Mouse (Mus musculus): Measurements from ENCODE around the gene Fam222a. TPM values are rescaled to one million over a fixed set of nuclear protein-coding genes. Genes with fewer than 3 reads are reported as not detected.

Gene Fam222a
- polyA plus RNA-seq, 1 experiment from 2014 or later: 6.1 TPM

- peaks cover 18% of the 10 kb centered on the region for H3K36me3 ChIP-seq
- peaks cover 6% of the 10 kb centered on the region; the same call in 1 of the 2 replicates for H3K27me3 ChIP-seq
- no peak for ATAC-seq
- H3K27ac ChIP-seq: 0 out of 2 replicates have a peak overlapping the region, but pooled peaks have one; percentile 25
- H3K4me1 ChIP-seq (replicated peaks): peaks cover 43% of the 10 kb centered on the region
- 65% methylated on average over 6 of the region's 6 CpGs for WGBS
- H3K4me2 ChIP-seq (replicated peaks): no peak overlapping the region
- H3K9me3 ChIP-seq: no peaks in the 10 kb centered on the region
- no peak overlapping the region for H3K9ac ChIP-seq (replicated peaks)
- no peak overlapping the region for H3K4me3 ChIP-seq (replicated peaks)
These were observed 29.8 kb downstream of the Fam222a start for GRCm38 (mm10) chr5:114597652-114598051.

GRCm38 (mm10) chr5:114602012-114602411 lies 34.2 kb downstream of the Fam222a start:
- no peak for ATAC-seq
- H3K4me3 ChIP-seq (replicated peaks): no peak overlapping the region
- no peaks in the 10 kb centered on the region for H3K36me3 ChIP-seq
- H3K4me1 ChIP-seq (replicated peaks): peaks cover 42% of the 10 kb centered on the region
- no peaks in the 10 kb centered on the region for H3K9me3 ChIP-seq
- H3K27me3 ChIP-seq: no peaks in the 10 kb centered on the region
- H3K4me2 ChIP-seq (replicated peaks): no peak overlapping the region
- 84% methylated on average over 8 of the region's 8 CpGs for WGBS
- H3K9ac ChIP-seq (replicated peaks): no peak overlapping the region
- no peak overlapping the region for H3K27ac ChIP-seq

GRCm38 (mm10) chr5:114603975-114604374 lies 36.2 kb downstream of the Fam222a start:
- Histone ChIP-seq H3K36me3 (no peaks in the 10 kb centered on the region), H3K27ac (no peak overlapping the region), H3K9ac (replicated peaks) (0 out of 2 replicates have a peak overlapping the region, but pooled peaks have one; percentile 1), H3K4me1 (replicated peaks) (peaks cover 53% of the 10 kb centered on the region), H3K9me3 (no peaks in the 10 kb centered on the region), H3K4me2 (replicated peaks) (no peak overlapping the region), H3K4me3 (replicated peaks) (no peak overlapping the region), H3K27me3 (no peaks in the 10 kb centered on the region)
- 86% methylated on average over 5 of the region's 5 CpGs for WGBS
- ATAC-seq: no peak

- WGBS: 10% methylated on average over 11 of the region's 11 CpGs
- ATAC-seq: peak; percentile 69
- H3K4me2 ChIP-seq (replicated peaks): no peak overlapping the region
These were observed 37.0 kb downstream of the Fam222a start for GRCm38 (mm10) chr5:114604781-114605290.

GRCm38 (mm10) chr5:114605981-114606380 lies 38.2 kb downstream of the Fam222a start:
- H3K4me1 ChIP-seq (replicated peaks): peaks cover 63% of the 10 kb centered on the region
- ATAC-seq: no peak
- no peak overlapping the region; the same call in 1 of the 2 replicates for H3K9ac ChIP-seq (replicated peaks)
- H3K27me3 ChIP-seq: no peaks in the 10 kb centered on the region
- WGBS: 89% methylated on average over 6 of the region's 6 CpGs
- H3K4me3 ChIP-seq (replicated peaks): no peak overlapping the region
- no peak overlapping the region for H3K4me2 ChIP-seq (replicated peaks)
- peaks cover 4% of the 10 kb centered on the region; the same call in 1 of the 2 replicates for H3K36me3 ChIP-seq
- peak overlapping the region; percentile 47; the same call in 1 of the 2 replicates for H3K27ac ChIP-seq
- H3K9me3 ChIP-seq: no peaks in the 10 kb centered on the region

More at GRCm38 (mm10) chr5:114604781-114605290, 37.0 kb downstream of the Fam222a start:
- Histone ChIP-seq H3K27me3 (no peaks in the 10 kb centered on the region), H3K4me3 (replicated peaks) (no peak overlapping the region), H3K9ac (replicated peaks) (peak overlapping the region; percentile 1; the same call in 1 of the 2 replicates), H3K9me3 (no peaks in the 10 kb centered on the region), H3K4me1 (replicated peaks) (peaks cover 62% of the 10 kb centered on the region), H3K36me3 (no peaks in the 10 kb centered on the region), H3K27ac (peak overlapping the region; percentile 63)

GRCm38 (mm10) chr5:114607651-114608050 lies 39.8 kb downstream of the Fam222a start:
- peak; percentile 7; the same call in 1 of the 2 replicates for ATAC-seq
- WGBS: 54% methylated on average over 8 of the region's 8 CpGs
- Histone ChIP-seq H3K36me3 (peaks cover 20% of the 10 kb centered on the region), H3K4me3 (replicated peaks) (no peak overlapping the region), H3K4me1 (replicated peaks) (peaks cover 65% of the 10 kb centered on the region), H3K9me3 (no peaks in the 10 kb centered on the region), H3K27me3 (no peaks in the 10 kb centered on the region), H3K27ac (peak overlapping the region; percentile 61), H3K4me2 (replicated peaks) (no peak overlapping the region), H3K9ac (replicated peaks) (no peak overlapping the region)

- Histone ChIP-seq H3K27ac (peak overlapping the region; percentile 61), H3K4me2 (replicated peaks) (0 out of 2 replicates have a peak overlapping the region, but pooled peaks have one; percentile 17), H3K27me3 (no peaks in the 10 kb centered on the region), H3K4me3 (replicated peaks) (no peak overlapping the region), H3K4me1 (replicated peaks) (peaks cover 64% of the 10 kb centered on the region), H3K9ac (replicated peaks) (no peak overlapping the region), H3K9me3 (no peaks in the 10 kb centered on the region), H3K36me3 (peaks cover 24% of the 10 kb centered on the region)
- 4% methylated on average over 12 of the region's 12 CpGs for WGBS
- ATAC-seq: peak; percentile 14; the same call in 1 of the 2 replicates
These were observed 40.7 kb downstream of the Fam222a start for GRCm38 (mm10) chr5:114608516-114608915.

GRCm38 (mm10) chr5:114611256-114611655 lies 43.4 kb downstream of the Fam222a start:
- H3K36me3 ChIP-seq: peaks cover 29% of the 10 kb centered on the region
- H3K4me3 ChIP-seq (replicated peaks): no peak overlapping the region
- no peaks in the 10 kb centered on the region for H3K27me3 ChIP-seq
- H3K9me3 ChIP-seq: no peaks in the 10 kb centered on the region
- H3K4me1 ChIP-seq (replicated peaks): peaks cover 41% of the 10 kb centered on the region
- H3K27ac ChIP-seq: no peak overlapping the region
- ATAC-seq: no peak
- no peak overlapping the region for H3K4me2 ChIP-seq (replicated peaks)
- WGBS: 91% methylated on average over 10 of the region's 10 CpGs
- H3K9ac ChIP-seq (replicated peaks): no peak overlapping the region

- peaks cover 29% of the 10 kb centered on the region for H3K36me3 ChIP-seq
These were observed 44.3 kb downstream of the Fam222a start for GRCm38 (mm10) chr5:114611968-114612608.

GRCm38 (mm10) chr5:114614863-114615262 lies 47.0 kb downstream of the Fam222a start:
- no peak overlapping the region for H3K9ac ChIP-seq (replicated peaks)
- H3K36me3 ChIP-seq: peaks cover 29% of the 10 kb centered on the region
- no peaks in the 10 kb centered on the region for H3K27me3 ChIP-seq
- peaks cover 5% of the 10 kb centered on the region for H3K4me1 ChIP-seq (replicated peaks)
- no peak for ATAC-seq
- WGBS: 70% methylated on average over 7 of the region's 7 CpGs
- no peak overlapping the region for H3K4me3 ChIP-seq (replicated peaks)
- H3K4me2 ChIP-seq (replicated peaks): no peak overlapping the region
- H3K9me3 ChIP-seq: no peaks in the 10 kb centered on the region
- H3K27ac ChIP-seq: no peak overlapping the region

More at GRCm38 (mm10) chr5:114611968-114612608, 44.3 kb downstream of the Fam222a start:
- Histone ChIP-seq H3K27ac (no peak overlapping the region), H3K9me3 (no peaks in the 10 kb centered on the region), H3K27me3 (no peaks in the 10 kb centered on the region), H3K9ac (replicated peaks) (no peak overlapping the region), H3K4me3 (replicated peaks) (no peak overlapping the region), H3K4me1 (replicated peaks) (peaks cover 33% of the 10 kb centered on the region), H3K4me2 (replicated peaks) (no peak overlapping the region)
- no peak for ATAC-seq
- 73% methylated on average over 25 of the region's 25 CpGs for WGBS

GRCm38 (mm10) chr5:114616336-114617061 lies 48.7 kb downstream of the Fam222a start:
- H3K36me3 ChIP-seq: peaks cover 20% of the 10 kb centered on the region
- H3K4me2 ChIP-seq (replicated peaks): no peak overlapping the region
- no peak overlapping the region for H3K27ac ChIP-seq
- no peaks in the 10 kb centered on the region for H3K9me3 ChIP-seq
- H3K27me3 ChIP-seq: no peaks in the 10 kb centered on the region; the same call in 1 of the 2 replicates
- H3K4me1 ChIP-seq (replicated peaks): peaks cover 4% of the 10 kb centered on the region; the same call in 1 of the 2 replicates
- H3K4me3 ChIP-seq (replicated peaks): no peak overlapping the region
- 88% methylated on average over 11 of the region's 11 CpGs for WGBS
- H3K9ac ChIP-seq (replicated peaks): no peak overlapping the region
- ATAC-seq: no peak

GRCm38 (mm10) chr5:114617809-114618208 lies 50.0 kb downstream of the Fam222a start:
- no peak overlapping the region for H3K9ac ChIP-seq (replicated peaks)
- no peak for ATAC-seq
- H3K36me3 ChIP-seq: peaks cover 6% of the 10 kb centered on the region
- H3K27ac ChIP-seq: no peak overlapping the region
- WGBS: 79% methylated on average over 12 of the region's 12 CpGs
- H3K9me3 ChIP-seq: no peaks in the 10 kb centered on the region
- H3K4me1 ChIP-seq (replicated peaks): peaks cover 1% of the 10 kb centered on the region; the same call in 1 of the 2 replicates
- H3K27me3 ChIP-seq: peaks cover 3% of the 10 kb centered on the region; the same call in 1 of the 2 replicates
- H3K4me3 ChIP-seq (replicated peaks): no peak overlapping the region
- no peak overlapping the region for H3K4me2 ChIP-seq (replicated peaks)

All from midbrain, embryonic 13.5 days (tissue).